Mouse (Mus musculus): ENCODE measurements at regions not wholly inside any gene's neighbourhood (a gene's known extent, or its start where the extent isn't known, plus 50 kb on each side); places are given as distances from the start of the nearest gene placed in this dataset.

DNA sequence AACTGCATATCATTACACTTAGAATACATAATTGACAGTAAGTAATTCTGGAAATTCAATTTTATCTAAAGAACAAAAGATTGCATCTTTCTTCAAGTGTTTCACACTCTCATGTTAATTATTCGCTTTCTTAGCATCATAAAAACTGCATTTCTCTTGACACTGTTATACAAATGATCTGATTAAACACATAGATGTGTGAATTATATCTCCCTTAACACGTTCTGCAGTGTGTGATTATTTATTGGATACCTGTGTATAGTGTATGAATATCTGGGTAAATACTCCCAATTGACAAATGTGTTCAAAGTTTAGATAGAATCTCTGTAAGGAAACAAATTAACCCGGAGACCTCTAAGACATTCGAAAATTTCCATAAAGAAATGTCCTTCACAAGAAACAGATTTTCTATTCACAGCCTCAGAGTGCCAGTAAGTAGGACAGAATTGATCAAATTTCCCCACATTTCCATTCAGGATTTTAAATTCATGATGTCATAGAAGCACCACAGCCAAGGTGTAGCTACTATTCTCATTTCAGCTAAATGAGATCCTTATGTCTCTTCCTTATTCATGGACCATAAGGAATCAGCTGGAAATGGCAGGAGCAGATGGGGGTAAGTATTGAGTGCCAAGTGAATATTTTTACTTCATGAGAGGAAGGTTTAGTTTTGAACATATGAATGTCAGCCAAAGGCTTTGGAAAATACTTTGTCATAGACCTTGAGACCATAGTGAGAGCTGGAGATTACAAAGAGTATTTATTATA is 2231.6 kb downstream of the Pcdh9 start:
- no peak overlapping the region for H3K9ac ChIP-seq
- no peak overlapping the region for H3K27ac ChIP-seq (replicated peaks)
- H3K4me2 ChIP-seq, result no peak overlapping the region
- H3K4me3 ChIP-seq, result no peak overlapping the region
- no peaks in the 10 kb centered on the region for H3K27me3 ChIP-seq (replicated peaks)
- ATAC-seq (ENCODE audit: extremely low read depth, insufficient number of reproducible peaks, low FRiP score, low TSS enrichment), result no peak
- 64% methylated on average over 4 of the region's 4 CpGs for WGBS
- no peaks in the 10 kb centered on the region for H3K36me3 ChIP-seq
- no peaks in the 10 kb centered on the region for H3K4me1 ChIP-seq
- no peaks in the 10 kb centered on the region for H3K9me3 ChIP-seq

GRCm38 (mm10) chr14:91656011-91656410 is 2234.5 kb downstream of the Pcdh9 start:
- 76% methylated on average over 1 of the region's 1 CpGs for whole genome bisulfite sequencing

DNA sequence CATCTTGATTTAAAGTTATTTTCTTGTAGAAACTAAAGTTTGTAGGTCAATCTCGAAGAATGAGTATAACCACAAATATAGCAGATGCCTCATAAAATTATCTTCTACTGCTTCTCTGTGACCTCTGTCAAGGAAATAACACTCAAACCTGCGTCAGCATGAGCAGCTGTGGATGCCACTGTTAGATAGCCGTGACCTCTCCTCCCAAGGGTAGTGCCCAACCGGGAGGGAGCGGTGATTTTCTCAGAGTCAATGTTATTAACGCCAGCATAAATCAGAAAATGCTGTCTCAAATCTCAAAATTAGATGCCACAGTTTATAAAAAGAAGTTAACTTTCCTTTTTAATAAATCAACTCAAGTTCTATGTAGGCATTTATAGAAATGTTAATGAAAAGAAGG is 2259.5 kb downstream of the Pcdh9 start:
- no peaks in the 10 kb centered on the region for H3K9me3 ChIP-seq
- no peak overlapping the region for H3K9ac ChIP-seq
- WGBS, result 61% methylated on average over 6 of the region's 6 CpGs
- H3K36me3 ChIP-seq, result no peaks in the 10 kb centered on the region
- no peaks in the 10 kb centered on the region for H3K4me1 ChIP-seq
- no peak overlapping the region for H3K4me2 ChIP-seq
- no peak overlapping the region for H3K27ac ChIP-seq (replicated peaks)
- H3K27me3 ChIP-seq (replicated peaks), result no peaks in the 10 kb centered on the region
- no peak overlapping the region for H3K4me3 ChIP-seq
- ATAC-seq (ENCODE audit: extremely low read depth, insufficient number of reproducible peaks, low FRiP score, low TSS enrichment), result no peak

More at GRCm38 (mm10) chr14:91656011-91656410, 2234.5 kb downstream of the Pcdh9 start:
- no peak overlapping the region for H3K9ac ChIP-seq
- H3K4me3 ChIP-seq, result no peak overlapping the region
- no peak for ATAC-seq (ENCODE audit: extremely low read depth, insufficient number of reproducible peaks, low FRiP score, low TSS enrichment)
- H3K9me3 ChIP-seq, result no peaks in the 10 kb centered on the region
- no peaks in the 10 kb centered on the region for H3K27me3 ChIP-seq (replicated peaks)
- H3K4me2 ChIP-seq, result no peak overlapping the region
- no peaks in the 10 kb centered on the region for H3K4me1 ChIP-seq
- H3K36me3 ChIP-seq, result no peaks in the 10 kb centered on the region
- H3K27ac ChIP-seq (replicated peaks), result no peak overlapping the region

DNA sequence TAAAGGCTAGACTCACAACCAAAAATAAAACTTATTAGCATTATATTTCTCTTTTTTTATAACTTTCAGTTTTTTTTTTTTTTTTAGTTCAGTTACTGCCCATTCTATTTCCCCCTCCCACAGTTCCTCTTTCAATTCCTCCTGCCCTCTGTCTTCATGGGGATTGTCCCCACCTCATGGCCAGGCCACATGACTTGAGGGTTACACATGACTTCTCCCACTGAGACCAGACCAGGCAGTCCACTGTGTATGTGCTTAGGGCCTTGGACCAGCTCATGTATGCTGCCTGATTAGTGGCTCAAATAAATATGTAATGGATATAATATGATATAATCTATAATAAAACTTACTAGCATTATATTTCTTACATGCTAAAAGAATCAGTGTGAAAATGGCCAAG is 2276.1 kb downstream of the Pcdh9 start:
- Histone ChIP-seq H3K36me3 (no peaks in the 10 kb centered on the region), H3K9me3 (no peaks in the 10 kb centered on the region), H3K9ac (no peak overlapping the region), H3K4me2 (no peak overlapping the region), H3K27me3 (replicated peaks) (no peaks in the 10 kb centered on the region), H3K4me3 (no peak overlapping the region), H3K27ac (replicated peaks) (no peak overlapping the region), H3K4me1 (no peaks in the 10 kb centered on the region)
- ATAC-seq (ENCODE audit: extremely low read depth, insufficient number of reproducible peaks, low FRiP score, low TSS enrichment), result no peak

GRCm38 (mm10) chr14:91604570-91604969 is 2285.9 kb downstream of the Pcdh9 start:
- H3K27ac ChIP-seq (replicated peaks), result peak overlapping the region; percentile 12; the same call in 1 of the 2 replicates
- ATAC-seq (ENCODE audit: extremely low read depth, insufficient number of reproducible peaks, low FRiP score, low TSS enrichment), result no peak
- no peak overlapping the region for H3K9ac ChIP-seq
- 0 out of 2 replicates have a peak, but pooled peaks cover 6% of the 10 kb centered on the region for H3K4me1 ChIP-seq
- no peak overlapping the region for H3K4me3 ChIP-seq
- no peak overlapping the region for H3K4me2 ChIP-seq
- H3K9me3 ChIP-seq, result no peaks in the 10 kb centered on the region
- no peaks in the 10 kb centered on the region for H3K27me3 ChIP-seq (replicated peaks)
- H3K36me3 ChIP-seq, result no peaks in the 10 kb centered on the region

GRCm38 (mm10) chr14:91582462-91582861 is 2308.0 kb downstream of the Pcdh9 start:
- no peak overlapping the region for H3K4me2 ChIP-seq
- H3K4me1 ChIP-seq, result no peaks in the 10 kb centered on the region
- H3K9ac ChIP-seq, result no peak overlapping the region
- 73% methylated on average over 1 of the region's 1 CpGs for WGBS
- no peaks in the 10 kb centered on the region for H3K27me3 ChIP-seq (replicated peaks)
- H3K4me3 ChIP-seq, result no peak overlapping the region
- no peaks in the 10 kb centered on the region for H3K9me3 ChIP-seq
- ATAC-seq (ENCODE audit: extremely low read depth, insufficient number of reproducible peaks, low FRiP score, low TSS enrichment), result no peak
- no peaks in the 10 kb centered on the region for H3K36me3 ChIP-seq
- H3K27ac ChIP-seq (replicated peaks), result no peak overlapping the region

DNA sequence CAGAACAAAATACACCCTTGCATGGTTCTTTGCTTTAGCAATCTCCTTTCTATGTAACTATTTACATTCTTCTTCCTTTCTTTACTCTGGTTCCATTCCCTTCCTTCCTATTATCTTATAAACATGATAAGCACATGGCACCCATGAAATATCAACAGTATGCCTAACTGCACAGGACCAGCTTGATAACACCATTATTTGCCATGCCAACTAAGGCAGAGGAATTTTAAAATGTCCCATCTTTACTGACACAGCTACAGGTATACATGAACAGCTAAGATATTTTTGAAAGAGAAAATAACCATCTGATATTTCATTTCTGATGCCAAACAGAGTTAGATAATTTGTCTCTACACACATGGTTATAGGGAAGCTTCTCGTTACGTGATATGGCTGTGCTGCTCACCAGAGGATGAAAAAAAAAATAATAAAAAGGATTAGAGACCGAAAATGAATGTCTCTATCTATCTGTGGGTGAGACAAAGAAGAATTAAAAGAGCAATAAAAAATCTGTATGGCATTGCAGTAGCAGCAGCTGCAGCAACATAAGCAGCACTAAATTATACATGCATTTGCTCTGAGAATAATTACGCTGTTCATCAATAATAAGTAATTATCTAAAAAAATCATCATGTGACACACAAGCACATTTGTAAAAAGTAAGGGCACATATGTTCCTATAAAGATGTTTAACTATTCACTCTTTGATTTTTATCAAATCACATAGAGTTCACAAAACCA is 2308.6 kb downstream of the Pcdh9 start:
- Histone ChIP-seq H3K4me3 (no peak overlapping the region), H3K9ac (no peak overlapping the region), H3K4me1 (no peaks in the 10 kb centered on the region), H3K9me3 (no peaks in the 10 kb centered on the region), H3K36me3 (no peaks in the 10 kb centered on the region), H3K4me2 (no peak overlapping the region), H3K27ac (replicated peaks) (no peak overlapping the region), H3K27me3 (replicated peaks) (no peaks in the 10 kb centered on the region)
- no peak for ATAC-seq (ENCODE audit: extremely low read depth, insufficient number of reproducible peaks, low FRiP score, low TSS enrichment)
- WGBS, result 74% methylated on average over 4 of the region's 4 CpGs

- no peak for ATAC-seq (ENCODE audit: extremely low read depth, insufficient number of reproducible peaks, low FRiP score, low TSS enrichment)
- H3K27me3 ChIP-seq (replicated peaks), result no peaks in the 10 kb centered on the region
- no peaks in the 10 kb centered on the region for H3K9me3 ChIP-seq
- H3K27ac ChIP-seq (replicated peaks), result no peak overlapping the region
- no peak overlapping the region for H3K4me2 ChIP-seq
- H3K36me3 ChIP-seq, result no peaks in the 10 kb centered on the region
- H3K4me3 ChIP-seq, result no peak overlapping the region
- no peak overlapping the region for H3K9ac ChIP-seq
- no peaks in the 10 kb centered on the region for H3K4me1 ChIP-seq
Observed at GRCm38 (mm10) chr14:91569100-91569499, 2321.4 kb downstream of the Pcdh9 start.

DNA sequence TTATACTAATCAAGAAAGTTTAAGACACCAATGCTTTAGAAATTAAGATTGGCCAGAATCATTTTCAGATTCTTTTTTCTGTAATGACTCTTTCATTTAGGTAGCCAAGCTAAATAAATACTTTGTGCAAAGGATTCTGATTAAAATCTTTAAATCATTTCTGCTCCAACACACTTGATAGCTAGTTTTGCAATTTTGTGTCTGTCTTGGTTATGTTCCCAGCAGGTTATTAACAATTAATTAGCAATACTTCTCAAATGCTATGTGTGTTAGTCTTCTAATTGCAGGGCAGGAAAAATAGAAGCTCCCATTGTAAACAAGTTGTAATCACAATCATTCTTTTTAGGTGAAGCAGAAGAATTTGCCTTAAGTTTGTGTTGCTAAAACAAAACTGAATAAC is 2351.3 kb downstream of the Pcdh9 start:
- Histone ChIP-seq H3K36me3 (no peaks in the 10 kb centered on the region), H3K9me3 (no peaks in the 10 kb centered on the region), H3K4me2 (no peak overlapping the region), H3K4me1 (no peaks in the 10 kb centered on the region), H3K27ac (replicated peaks) (no peak overlapping the region), H3K9ac (no peak overlapping the region), H3K27me3 (replicated peaks) (no peaks in the 10 kb centered on the region), H3K4me3 (no peak overlapping the region)
- ATAC-seq (ENCODE audit: extremely low read depth, insufficient number of reproducible peaks, low FRiP score, low TSS enrichment), result no peak

DNA sequence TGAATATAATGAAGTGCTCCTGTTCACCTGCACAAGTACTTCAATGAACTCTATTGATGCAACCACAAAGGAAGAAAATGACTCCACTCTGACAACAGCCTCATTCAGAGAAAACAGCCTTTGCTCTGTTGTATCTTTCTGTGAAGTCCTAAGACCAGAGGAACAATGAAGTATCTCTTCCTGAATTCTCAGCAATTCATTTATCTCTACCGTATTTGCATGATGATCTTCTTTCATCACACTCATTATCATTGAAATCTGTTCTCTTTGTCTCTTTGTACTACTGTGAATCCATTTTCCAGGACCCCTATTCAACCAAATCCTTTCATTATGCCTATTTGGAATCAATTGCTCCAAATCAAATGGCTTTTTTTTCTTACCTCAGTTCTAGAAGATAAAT is 2355.5 kb downstream of the Pcdh9 start:
- Histone ChIP-seq H3K4me2 (no peak overlapping the region), H3K4me1 (no peaks in the 10 kb centered on the region)
- WGBS, result 74% methylated on average over 1 of the region's 1 CpGs

DNA sequence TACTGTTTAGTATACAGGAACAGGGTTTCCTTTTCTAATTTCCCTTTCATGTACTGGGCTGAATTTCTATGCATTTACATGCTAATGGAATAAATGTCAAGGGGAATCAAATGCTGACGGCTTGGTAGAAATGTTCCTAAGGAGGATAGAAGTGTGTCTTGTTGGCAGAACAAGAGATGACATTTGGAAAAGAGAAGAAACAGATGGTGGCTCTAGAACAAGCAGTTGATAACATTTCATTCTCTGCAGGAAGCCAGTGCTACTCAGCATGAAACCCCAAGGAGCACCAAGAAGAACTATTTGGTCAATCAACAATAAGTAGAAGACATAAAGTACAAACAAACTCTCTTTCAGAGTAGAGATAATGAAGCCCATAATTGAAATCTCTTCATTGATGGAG is 2392.0 kb downstream of the Pcdh9 start:
- H3K36me3 ChIP-seq, result no peaks in the 10 kb centered on the region
- no peak for ATAC-seq (ENCODE audit: extremely low read depth, insufficient number of reproducible peaks, low FRiP score, low TSS enrichment)
- H3K27ac ChIP-seq (replicated peaks), result no peak overlapping the region
- no peaks in the 10 kb centered on the region for H3K9me3 ChIP-seq
- no peak overlapping the region for H3K4me3 ChIP-seq
- H3K4me2 ChIP-seq, result no peak overlapping the region
- WGBS, result 21% methylated on average over 1 of the region's 1 CpGs
- no peaks in the 10 kb centered on the region for H3K27me3 ChIP-seq (replicated peaks)
- H3K4me1 ChIP-seq, result 0 out of 2 replicates have a peak, but pooled peaks cover 2% of the 10 kb centered on the region
- H3K9ac ChIP-seq, result no peak overlapping the region

More for the DNA sequence above, 2355.5 kb downstream of the Pcdh9 start:
- no peaks in the 10 kb centered on the region for H3K27me3 ChIP-seq (replicated peaks)
- no peaks in the 10 kb centered on the region for H3K36me3 ChIP-seq
- no peak for ATAC-seq (ENCODE audit: extremely low read depth, insufficient number of reproducible peaks, low FRiP score, low TSS enrichment)
- H3K9me3 ChIP-seq, result no peaks in the 10 kb centered on the region
- H3K4me3 ChIP-seq, result no peak overlapping the region
- no peak overlapping the region for H3K27ac ChIP-seq (replicated peaks)
- H3K9ac ChIP-seq, result no peak overlapping the region

- H3K27ac ChIP-seq (replicated peaks), result no peak overlapping the region
- H3K9ac ChIP-seq, result no peak overlapping the region
- ATAC-seq (ENCODE audit: extremely low read depth, insufficient number of reproducible peaks, low FRiP score, low TSS enrichment), result no peak
- H3K27me3 ChIP-seq (replicated peaks), result no peaks in the 10 kb centered on the region
- no peaks in the 10 kb centered on the region for H3K9me3 ChIP-seq
- no peak overlapping the region for H3K4me2 ChIP-seq
- H3K36me3 ChIP-seq, result no peaks in the 10 kb centered on the region
- 60% methylated on average over 3 of the region's 3 CpGs for WGBS
- H3K4me3 ChIP-seq, result no peak overlapping the region
- no peaks in the 10 kb centered on the region for H3K4me1 ChIP-seq
Observed at GRCm38 (mm10) chr14:91478358-91478870, 2412.1 kb downstream of the Pcdh9 start.

Measured in heart, embryonic 13.5 days (tissue).